Mouse (Mus musculus): ENCODE data around the gene Acvr1b.

Gene Acvr1b

GRCm38 (mm10) chr15:101230503-101230902, 56.6 kb downstream of the Acvr1b start:
- no peak for DNase-seq (ENCODE audit: low read depth)

GRCm38 (mm10) chr15:101230995-101231647, 57.3 kb downstream of the Acvr1b start:
- peak; percentile 85 for DNase-seq (ENCODE audit: low read depth)

- no peak for DNase-seq (ENCODE audit: low read depth)
Measured at GRCm38 (mm10) chr15:101231648-101232180, 57.8 kb downstream of the Acvr1b start.

- no peak for DNase-seq (ENCODE audit: low read depth)
Measured at GRCm38 (mm10) chr15:101232607-101233006, 58.7 kb downstream of the Acvr1b start.

GRCm38 (mm10) chr15:101233183-101233582, 59.3 kb downstream of the Acvr1b start:
- DNase-seq (ENCODE audit: low read depth), result peak; percentile 10

GRCm38 (mm10) chr15:101233641-101234275, 59.9 kb downstream of the Acvr1b start:
- peak; percentile 14 for DNase-seq (ENCODE audit: low read depth)

GRCm38 (mm10) chr15:101234611-101235341, 60.9 kb downstream of the Acvr1b start:
- DNase-seq (ENCODE audit: low read depth), result no peak

- DNase-seq (ENCODE audit: low read depth), result no peak
Measured at GRCm38 (mm10) chr15:101235342-101235698, 61.5 kb downstream of the Acvr1b start.

- DNase-seq (ENCODE audit: low read depth), result no peak
Measured at GRCm38 (mm10) chr15:101235728-101236327, 62.0 kb downstream of the Acvr1b start.

GRCm38 (mm10) chr15:101236878-101237277, 63.0 kb downstream of the Acvr1b start:
- peak; percentile 83 for DNase-seq (ENCODE audit: low read depth)

- DNase-seq (ENCODE audit: low read depth), result peak; percentile 77
Measured at GRCm38 (mm10) chr15:101238885-101239511, 65.1 kb downstream of the Acvr1b start.

GRCm38 (mm10) chr15:101239821-101240220, 66.0 kb downstream of the Acvr1b start:
- no peak for DNase-seq (ENCODE audit: low read depth)

GRCm38 (mm10) chr15:101240799-101241204, 66.9 kb downstream of the Acvr1b start:
- peak; percentile 95 for DNase-seq (ENCODE audit: low read depth)

GRCm38 (mm10) chr15:101241236-101241635, 67.4 kb downstream of the Acvr1b start:
- DNase-seq (ENCODE audit: low read depth), result no peak

GRCm38 (mm10) chr15:101241853-101242252, 68.0 kb downstream of the Acvr1b start:
- DNase-seq (ENCODE audit: low read depth), result peak; percentile 20

GRCm38 (mm10) chr15:101242645-101243044, 68.8 kb downstream of the Acvr1b start:
- peak; percentile 69 for DNase-seq (ENCODE audit: low read depth)

GRCm38 (mm10) chr15:101244012-101244411, 70.1 kb downstream of the Acvr1b start:
- DNase-seq (ENCODE audit: low read depth), result peak; percentile 35

GRCm38 (mm10) chr15:101246231-101247154, 72.6 kb downstream of the Acvr1b start:
- DNase-seq (ENCODE audit: low read depth), result peak; percentile 98

- DNase-seq (ENCODE audit: low read depth), result peak; percentile 83
Measured at GRCm38 (mm10) chr15:101247155-101247498, 73.3 kb downstream of the Acvr1b start.

GRCm38 (mm10) chr15:101248029-101248710, 74.3 kb downstream of the Acvr1b start:
- DNase-seq (ENCODE audit: low read depth), result no peak
